Mouse (Mus musculus): ENCODE data around the gene Cdadc1.

GRCm38 (mm10) chr14:59548532-59548931 is 49.2 kb downstream of the Cdadc1 start:
- TF ChIP-seq GATA1 (IDR thresholded peaks at IDR 0.05; ENCODE audit: low read length) (no peak), TAL1 (IDR thresholded peaks at IDR 0.05; ENCODE audit: low read length) (no peak)
